Mouse (Mus musculus): ENCODE results near the gene Acap1. TPM values are rescaled to one million over a fixed set of nuclear protein-coding genes. Genes with fewer than 3 reads are reported as not detected.
"Not testable (repeated sequence)": the region's sequence is repeated elsewhere in the genome, so short reads cannot be mapped to it uniquely, and the experiment has no call there.

The Acap1 gene
- polyA plus RNA-seq, 1 experiment from 2014 or later = 5.2 TPM

DNA sequence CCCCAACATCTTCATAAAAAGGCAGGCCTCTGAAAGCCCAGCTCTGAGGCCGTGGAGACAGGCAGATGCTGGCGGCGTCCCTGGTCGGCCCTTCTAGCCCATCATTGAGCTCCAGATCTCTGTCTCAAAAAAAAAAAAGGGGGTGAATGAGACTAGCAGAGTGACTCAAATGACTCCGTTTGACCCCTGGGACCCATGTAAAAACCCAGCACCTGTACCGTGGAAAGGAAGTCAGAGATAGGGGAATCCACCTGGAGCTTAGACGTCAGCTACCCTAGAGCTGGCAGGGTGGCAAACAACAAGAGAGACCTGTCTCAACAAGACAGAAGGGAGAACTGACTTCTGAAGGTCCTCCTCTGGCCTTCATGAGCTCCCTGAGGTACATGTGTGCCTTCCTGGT, 23.5 kb downstream of the Acap1 start:
- 86% methylated on average over 7 of the region's 7 CpGs for WGBS
- peaks cover 9% of the 10 kb centered on the region for H3K4me1 ChIP-seq (ENCODE audit: control insufficient read depth, insufficient read depth, low read length)
- H3K4me2 ChIP-seq (ENCODE audit: low read depth, low read length) = no peak overlapping the region
- no peak overlapping the region for H3K4me3 ChIP-seq (ENCODE audit: low read length)
- no peaks in the 10 kb centered on the region for H3K27me3 ChIP-seq (replicated peaks; ENCODE audit: control insufficient read depth, insufficient read depth, low read length)
- H3K36me3 ChIP-seq (ENCODE audit: control insufficient read depth, insufficient read depth, low read length) = no peaks in the 10 kb centered on the region
- H3K9me3 ChIP-seq (ENCODE audit: control insufficient read depth, low read length) = no peaks in the 10 kb centered on the region
- H3K9ac ChIP-seq (ENCODE audit: low read depth, low read length) = no peak overlapping the region
- ATAC-seq = no peak
- H3K27ac ChIP-seq (ENCODE audit: low read length) = no peak overlapping the region

DNA sequence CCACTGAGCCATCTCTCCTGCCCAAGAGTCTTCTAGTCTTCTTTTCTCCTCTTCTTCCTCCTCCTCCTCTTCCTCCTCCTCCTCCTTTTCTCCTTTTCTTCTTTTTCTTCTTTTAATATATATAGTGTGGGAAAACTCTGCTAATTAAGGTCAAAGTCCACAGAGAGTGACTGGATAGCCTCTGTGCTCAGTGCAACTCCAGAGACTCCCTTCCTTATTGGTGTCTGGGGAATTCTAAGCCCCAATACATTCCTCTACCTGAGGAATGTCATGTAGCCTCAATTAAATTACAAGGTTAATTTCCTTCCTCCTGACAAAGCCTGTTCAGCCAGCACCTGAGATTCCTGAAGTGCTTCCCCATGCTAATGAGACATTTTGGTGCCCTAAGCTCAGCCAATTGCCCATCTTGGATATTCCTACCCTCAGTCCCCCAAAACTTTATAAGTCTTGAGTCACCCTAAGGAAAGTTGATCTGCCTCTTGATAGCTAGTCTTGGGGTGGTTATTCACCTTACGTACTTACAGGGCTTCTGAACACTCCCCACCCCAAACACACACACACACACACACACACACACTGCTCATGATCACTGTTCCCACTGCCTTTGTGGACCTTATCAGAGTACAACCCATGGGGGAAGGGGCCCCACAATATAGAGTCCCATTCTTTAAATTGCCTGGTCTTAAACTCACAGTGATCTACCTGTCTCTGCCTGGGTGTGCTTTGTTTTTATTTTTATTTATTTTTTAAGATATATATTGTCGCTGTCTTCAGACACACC, 24.9 kb downstream of the Acap1 start:
- Histone ChIP-seq H3K36me3 (ENCODE audit: control insufficient read depth, insufficient read depth, low read length) (no peaks in the 10 kb centered on the region), H3K27ac (ENCODE audit: low read length) (no peak overlapping the region), H3K9ac (ENCODE audit: low read depth, low read length) (no peak overlapping the region), H3K4me1 (ENCODE audit: control insufficient read depth, insufficient read depth, low read length) (no peaks in the 10 kb centered on the region), H3K4me3 (ENCODE audit: low read length) (no peak overlapping the region), H3K27me3 (replicated peaks; ENCODE audit: control insufficient read depth, insufficient read depth, low read length) (no peaks in the 10 kb centered on the region), H3K9me3 (ENCODE audit: control insufficient read depth, low read length) (no peaks in the 10 kb centered on the region), H3K4me2 (ENCODE audit: low read depth, low read length) (no peak overlapping the region)
- ATAC-seq = peak; percentile 86
- 79% methylated on average over 2 of the region's 2 CpGs for WGBS

DNA sequence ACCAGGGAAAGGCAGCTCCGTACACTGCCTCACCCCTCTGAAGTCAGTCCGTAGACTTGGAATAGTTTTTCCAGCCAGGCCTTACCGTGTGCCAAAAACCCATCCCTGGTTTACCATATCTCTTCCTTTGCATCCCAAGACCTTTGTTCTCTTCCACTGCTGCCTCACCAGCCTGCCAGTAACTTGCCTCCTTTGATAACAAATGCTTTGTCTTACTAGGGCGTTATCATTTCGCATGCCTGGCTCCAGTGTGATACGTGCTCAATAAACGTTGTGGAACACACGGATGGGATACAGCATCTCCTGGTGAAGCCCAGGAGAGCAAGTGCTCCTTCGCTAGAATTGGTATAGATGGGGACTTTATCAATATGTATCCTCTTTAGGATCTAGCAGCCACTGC, 28.0 kb downstream of the Acap1 start:
- Histone ChIP-seq H3K27me3 (replicated peaks; ENCODE audit: control insufficient read depth, insufficient read depth, low read length) (no peaks in the 10 kb centered on the region), H3K27ac (ENCODE audit: low read length) (no peak overlapping the region), H3K4me1 (ENCODE audit: control insufficient read depth, insufficient read depth, low read length) (no peaks in the 10 kb centered on the region), H3K9me3 (ENCODE audit: control insufficient read depth, low read length) (no peaks in the 10 kb centered on the region), H3K4me2 (ENCODE audit: low read depth, low read length) (no peak overlapping the region), H3K9ac (ENCODE audit: low read depth, low read length) (no peak overlapping the region), H3K36me3 (ENCODE audit: control insufficient read depth, insufficient read depth, low read length) (no peaks in the 10 kb centered on the region), H3K4me3 (ENCODE audit: low read length) (no peak overlapping the region)
- no peak for ATAC-seq
- 60% methylated on average over 9 of the region's 9 CpGs for WGBS

DNA sequence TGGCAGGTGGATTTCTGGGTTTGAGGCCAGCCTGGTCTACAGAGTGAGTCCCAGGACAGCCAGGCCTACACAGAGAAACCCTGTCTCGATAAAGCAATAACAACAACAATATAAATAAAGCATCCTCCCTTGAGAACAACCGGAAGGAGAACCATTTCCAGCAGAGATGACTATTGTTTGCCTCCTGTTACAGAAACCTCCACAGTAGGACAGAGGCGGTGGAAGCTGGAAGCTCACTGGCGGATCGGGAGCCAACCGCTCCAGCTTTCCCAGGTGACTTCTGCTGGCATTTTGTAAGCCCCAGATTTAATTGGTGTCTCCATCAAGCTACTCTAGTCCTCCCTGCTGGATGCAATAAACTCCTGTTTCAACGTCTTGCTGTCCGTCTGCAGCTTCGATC, 29.8 kb downstream of the Acap1 start:
- H3K36me3 ChIP-seq (ENCODE audit: control insufficient read depth, insufficient read depth, low read length) = no peaks in the 10 kb centered on the region
- WGBS = 80% methylated on average over 9 of the region's 9 CpGs
- no peak overlapping the region for H3K9ac ChIP-seq (ENCODE audit: low read depth, low read length)
- H3K4me2 ChIP-seq (ENCODE audit: low read depth, low read length) = no peak overlapping the region
- H3K27me3 ChIP-seq (replicated peaks; ENCODE audit: control insufficient read depth, insufficient read depth, low read length) = no peaks in the 10 kb centered on the region
- no peak overlapping the region for H3K27ac ChIP-seq (ENCODE audit: low read length)
- no peaks in the 10 kb centered on the region for H3K4me1 ChIP-seq (ENCODE audit: control insufficient read depth, insufficient read depth, low read length)
- no peak overlapping the region for H3K4me3 ChIP-seq (ENCODE audit: low read length)
- no peaks in the 10 kb centered on the region for H3K9me3 ChIP-seq (ENCODE audit: control insufficient read depth, low read length)
- no peak for ATAC-seq

DNA sequence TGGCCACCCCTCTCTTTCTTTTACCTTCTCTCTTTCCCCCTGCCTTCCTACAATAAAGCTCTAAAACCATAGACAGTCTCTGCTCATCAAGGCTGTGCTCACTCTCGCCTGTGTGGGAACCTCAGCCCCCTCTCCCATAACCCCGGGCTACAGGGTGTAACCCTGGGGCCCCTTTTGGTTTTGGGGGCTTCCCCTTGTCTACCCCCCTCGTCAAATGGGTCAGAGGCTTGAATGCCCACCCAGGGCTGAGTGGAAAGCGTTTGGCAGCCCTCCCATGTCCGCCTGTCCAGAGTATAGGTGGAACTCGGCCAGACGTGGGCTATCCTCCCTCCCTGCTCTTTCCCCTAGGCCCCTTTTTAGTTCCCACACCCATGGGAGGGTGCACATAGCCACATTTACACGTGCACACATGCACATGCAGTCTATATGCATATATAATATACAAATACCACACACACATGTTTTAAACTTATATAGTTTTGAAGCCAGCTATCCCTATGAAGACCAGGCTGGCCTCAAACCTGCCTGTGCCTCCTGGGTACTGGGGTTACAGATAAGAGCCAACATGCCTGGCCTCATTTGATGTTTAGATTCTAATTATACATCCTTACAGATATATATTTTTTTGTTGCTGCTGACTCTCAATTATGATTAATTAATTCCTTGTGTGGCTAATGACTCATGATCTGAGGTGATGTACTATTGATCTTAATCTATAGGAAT, 31.0 kb downstream of the Acap1 start:
- no peak overlapping the region for H3K4me2 ChIP-seq (ENCODE audit: low read depth, low read length)
- H3K27ac ChIP-seq (ENCODE audit: low read length) = no peak overlapping the region
- no peak overlapping the region for H3K9ac ChIP-seq (ENCODE audit: low read depth, low read length)
- no peaks in the 10 kb centered on the region for H3K27me3 ChIP-seq (replicated peaks; ENCODE audit: control insufficient read depth, insufficient read depth, low read length)
- no peaks in the 10 kb centered on the region for H3K4me1 ChIP-seq (ENCODE audit: control insufficient read depth, insufficient read depth, low read length)
- H3K36me3 ChIP-seq (ENCODE audit: control insufficient read depth, insufficient read depth, low read length) = no peaks in the 10 kb centered on the region
- no peak for ATAC-seq
- no peaks in the 10 kb centered on the region for H3K9me3 ChIP-seq (ENCODE audit: control insufficient read depth, low read length)
- WGBS = 57% methylated on average over 8 of the region's 8 CpGs
- no peak overlapping the region for H3K4me3 ChIP-seq (ENCODE audit: low read length)

DNA sequence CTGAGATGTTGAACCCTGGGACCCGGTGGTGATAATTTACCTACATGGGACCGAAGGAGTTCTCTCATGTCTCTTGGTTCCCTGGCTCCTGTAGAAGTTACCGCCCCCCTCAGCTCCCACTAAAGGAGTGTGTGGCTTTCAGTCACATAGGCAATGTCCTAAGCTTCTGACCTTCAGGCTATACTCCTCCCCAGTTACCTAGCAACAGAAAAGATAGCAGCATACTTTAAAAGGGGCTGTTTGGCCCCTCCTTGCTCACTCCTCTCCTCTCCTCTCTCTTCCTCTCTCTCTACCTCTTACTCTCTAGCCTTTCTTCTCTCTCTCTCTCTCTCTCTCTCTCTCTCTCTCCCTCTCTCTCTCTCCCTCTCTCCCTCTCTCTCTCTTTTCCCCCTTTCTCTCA, 31.6 kb downstream of the Acap1 start:
- 56% methylated on average over 3 of the region's 3 CpGs for WGBS
- not testable (repeated sequence) for H3K9me3 ChIP-seq (ENCODE audit: control insufficient read depth, low read length); H3K4me1 ChIP-seq (ENCODE audit: control insufficient read depth, insufficient read depth, low read length); H3K27ac ChIP-seq (ENCODE audit: low read length); H3K9ac ChIP-seq (ENCODE audit: low read depth, low read length); ATAC-seq; H3K27me3 ChIP-seq (replicated peaks; ENCODE audit: control insufficient read depth, insufficient read depth, low read length); H3K4me2 ChIP-seq (ENCODE audit: low read depth, low read length); H3K36me3 ChIP-seq (ENCODE audit: control insufficient read depth, insufficient read depth, low read length); H3K4me3 ChIP-seq (ENCODE audit: low read length)

DNA sequence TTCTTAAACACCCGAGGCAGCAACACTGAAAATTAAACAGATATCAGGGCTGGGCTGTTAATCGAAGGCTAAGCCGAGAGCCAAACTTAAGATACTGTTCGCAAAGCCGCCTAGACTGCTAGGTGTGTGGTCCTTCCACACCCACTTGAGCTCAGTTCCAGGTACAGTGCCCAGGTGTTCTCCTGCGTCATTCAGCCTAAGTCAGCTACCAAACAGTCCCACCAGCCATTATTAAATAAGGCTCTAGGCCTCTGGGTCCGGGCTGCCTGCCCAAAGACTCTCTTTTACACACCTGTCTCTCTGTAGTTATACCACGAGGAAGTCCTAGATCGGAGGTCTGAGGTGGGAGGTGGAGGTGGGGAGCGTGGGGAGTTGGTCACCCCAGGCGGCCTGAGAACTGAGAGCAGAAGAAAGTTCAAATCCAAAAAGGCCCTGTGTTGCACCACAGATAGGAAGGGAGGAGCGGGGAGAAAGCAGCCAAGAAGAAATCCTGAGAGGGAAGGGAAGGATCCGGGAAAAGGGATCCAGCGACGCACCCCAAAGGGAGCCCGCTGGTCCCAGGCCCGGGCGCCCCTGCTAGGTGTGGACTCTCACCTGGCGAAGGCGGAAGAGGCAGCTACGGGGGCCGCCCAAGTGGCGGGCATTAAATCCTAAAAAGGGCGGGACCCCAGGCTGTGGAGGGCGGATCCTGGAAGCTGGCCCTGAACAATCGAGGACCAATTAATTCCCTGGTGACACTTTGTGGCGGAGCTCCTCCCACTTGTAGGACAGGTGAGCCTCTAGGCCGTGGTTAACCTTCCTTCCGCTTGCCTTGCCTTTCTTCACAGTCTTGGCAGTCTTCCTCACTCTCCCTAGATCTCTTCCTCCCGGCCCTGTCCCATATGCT, 37.0 kb downstream of the Acap1 start, which contains the start of gene Tnk1:
Tnk1 (minus strand) TSS at position 618 of the 886 bp plus-strand sequence.
- H3K4me1 ChIP-seq (ENCODE audit: control insufficient read depth, insufficient read depth, low read length) = peaks cover 5% of the 10 kb centered on the region; the same call in 1 of the 2 replicates
- peak within 1 kb of the TSS; percentile 51 for H3K4me3 ChIP-seq (ENCODE audit: low read length)
- no peaks in the 10 kb centered on the region for H3K36me3 ChIP-seq (ENCODE audit: control insufficient read depth, insufficient read depth, low read length)
- H3K4me2 ChIP-seq (ENCODE audit: low read depth, low read length) = peak within 1 kb of the TSS; percentile 28
- H3K27me3 ChIP-seq (replicated peaks; ENCODE audit: control insufficient read depth, insufficient read depth, low read length) = no peaks in the 10 kb centered on the region
- ATAC-seq = peak; percentile 95
- H3K27ac ChIP-seq (ENCODE audit: low read length) = peak within 1 kb of the TSS; percentile 82
- 18% methylated on average over 30 of the region's 30 CpGs for WGBS
- H3K9ac ChIP-seq (ENCODE audit: low read depth, low read length) = peak within 1 kb of the TSS; percentile 74
- H3K9me3 ChIP-seq (ENCODE audit: control insufficient read depth, low read length) = no peaks in the 10 kb centered on the region

DNA sequence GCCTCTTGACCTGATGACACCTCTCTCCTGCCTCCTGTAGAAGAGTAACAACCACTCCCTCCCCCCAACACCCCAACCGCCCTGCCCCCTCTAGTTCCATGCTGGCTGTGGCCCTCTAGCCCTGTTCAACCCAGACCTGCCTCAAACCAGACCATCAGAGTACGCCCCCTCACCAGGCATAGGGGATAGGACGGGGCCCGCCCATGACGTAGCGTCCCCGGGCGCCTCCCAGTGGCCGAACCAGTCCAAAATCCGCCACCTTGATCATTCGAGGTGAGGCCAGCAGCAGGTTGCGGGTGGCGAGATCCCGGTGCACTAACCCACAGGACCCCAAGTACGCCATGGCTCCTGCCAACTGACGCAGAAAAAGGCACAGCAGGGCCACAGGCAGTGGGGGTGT, 40.0 kb downstream of the Acap1 start:
- Histone ChIP-seq H3K27ac (ENCODE audit: low read length) (no peak overlapping the region), H3K9me3 (ENCODE audit: control insufficient read depth, low read length) (no peaks in the 10 kb centered on the region), H3K4me2 (ENCODE audit: low read depth, low read length) (no peak overlapping the region), H3K36me3 (ENCODE audit: control insufficient read depth, insufficient read depth, low read length) (peaks cover 11% of the 10 kb centered on the region; the same call in 1 of the 2 replicates), H3K4me3 (ENCODE audit: low read length) (no peak overlapping the region), H3K9ac (ENCODE audit: low read depth, low read length) (no peak overlapping the region), H3K27me3 (replicated peaks; ENCODE audit: control insufficient read depth, insufficient read depth, low read length) (no peaks in the 10 kb centered on the region), H3K4me1 (ENCODE audit: control insufficient read depth, insufficient read depth, low read length) (peaks cover 5% of the 10 kb centered on the region; the same call in 1 of the 2 replicates)
- no peak for ATAC-seq
- 38% methylated on average over 16 of the region's 16 CpGs for WGBS

DNA sequence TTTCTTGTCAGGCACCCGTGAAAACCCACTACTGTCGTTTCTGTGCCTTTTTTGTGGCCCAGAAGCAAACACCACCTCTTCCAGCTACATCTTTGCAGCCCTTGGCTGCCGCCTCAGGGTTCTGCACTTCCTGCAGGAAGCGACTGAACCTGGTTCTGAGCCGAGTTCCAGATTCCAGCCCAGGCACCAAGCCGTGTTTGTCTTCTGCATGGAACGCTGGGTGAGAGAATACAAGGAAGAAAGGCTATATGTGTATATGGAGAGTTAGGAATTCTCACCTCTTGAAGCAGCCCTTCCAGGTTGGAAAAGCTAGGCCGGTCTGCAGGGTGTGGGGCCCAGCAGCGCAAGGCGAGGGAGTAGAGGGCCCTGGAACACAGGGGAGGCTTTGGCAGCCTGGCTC, 40.7 kb downstream of the Acap1 start:
- Histone ChIP-seq H3K4me1 (ENCODE audit: control insufficient read depth, insufficient read depth, low read length) (peaks cover 5% of the 10 kb centered on the region; the same call in 1 of the 2 replicates), H3K9ac (ENCODE audit: low read depth, low read length) (no peak overlapping the region), H3K4me3 (ENCODE audit: low read length) (no peak overlapping the region), H3K9me3 (ENCODE audit: control insufficient read depth, low read length) (no peaks in the 10 kb centered on the region), H3K27ac (ENCODE audit: low read length) (no peak overlapping the region), H3K36me3 (ENCODE audit: control insufficient read depth, insufficient read depth, low read length) (peaks cover 13% of the 10 kb centered on the region; the same call in 1 of the 2 replicates), H3K27me3 (replicated peaks; ENCODE audit: control insufficient read depth, insufficient read depth, low read length) (no peaks in the 10 kb centered on the region), H3K4me2 (ENCODE audit: low read depth, low read length) (no peak overlapping the region)
- ATAC-seq = no peak
- WGBS = 82% methylated on average over 10 of the region's 10 CpGs

Data from intestine, embryonic 16.5 days (tissue).